Mouse (Mus musculus): ENCODE measurements at regions not wholly inside any gene's neighbourhood (a gene's known extent, or its start where the extent isn't known, plus 50 kb on each side); places are given as distances from the start of the nearest gene placed in this dataset.

DNA sequence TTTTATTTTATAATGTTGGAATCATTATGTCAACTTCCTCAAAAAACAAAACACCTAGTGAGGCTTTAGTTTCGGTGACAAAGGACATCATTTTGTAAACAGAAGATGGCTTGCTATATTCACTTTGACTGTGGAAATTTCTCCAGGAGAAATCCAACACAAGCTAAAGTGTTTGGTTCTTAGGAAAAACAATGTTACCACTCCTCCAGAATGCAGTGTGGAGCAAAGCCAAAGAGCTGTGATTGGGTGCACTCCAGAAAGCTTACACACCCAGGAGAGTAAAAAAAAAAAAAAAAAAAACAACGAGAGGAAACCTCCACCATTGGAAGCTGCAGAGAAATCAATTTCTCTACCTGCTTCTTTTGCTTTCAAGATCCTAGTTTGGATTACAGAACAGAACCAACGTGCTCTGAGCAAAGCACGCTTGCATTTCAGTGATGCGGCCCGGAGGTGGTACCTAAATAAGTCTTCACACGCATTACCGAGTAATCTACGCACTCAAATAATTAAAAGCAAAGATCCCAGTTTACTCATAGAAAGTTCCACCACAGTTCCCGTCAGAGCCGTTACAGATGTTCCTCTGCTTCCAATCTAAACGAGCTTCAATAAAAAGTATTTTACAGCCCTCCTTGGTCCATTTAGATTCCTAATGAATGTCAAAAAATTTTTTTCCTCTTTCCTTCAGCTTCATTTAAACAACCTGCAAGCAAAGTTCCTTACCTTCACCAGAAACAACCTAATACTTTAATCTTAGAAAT, 199.5 kb upstream of the Gk2 start:
- no peak for DNase-seq (ENCODE audit: low spot score in 2 of 2)

DNA sequence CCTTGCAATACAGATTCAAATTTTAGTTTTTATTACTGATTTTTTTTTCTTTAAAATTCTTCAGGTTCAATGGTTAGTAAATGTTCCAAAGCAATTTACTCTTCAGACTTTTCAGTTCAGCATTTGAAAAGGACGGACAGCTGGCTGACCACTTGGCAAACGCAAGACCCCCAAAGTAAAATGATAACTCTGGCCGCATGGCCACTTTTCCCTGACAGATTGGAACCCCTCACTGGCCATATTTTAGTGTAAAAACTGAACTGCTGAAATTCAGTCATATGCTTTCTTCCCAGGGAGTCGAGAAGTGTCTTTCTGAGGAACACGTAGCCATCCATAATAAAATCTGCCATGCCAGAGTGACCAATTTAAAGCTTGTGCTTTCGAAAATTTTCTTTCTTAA, 198.4 kb upstream of the Gk2 start:
- no peak for DNase-seq (ENCODE audit: low spot score in 2 of 2)

DNA sequence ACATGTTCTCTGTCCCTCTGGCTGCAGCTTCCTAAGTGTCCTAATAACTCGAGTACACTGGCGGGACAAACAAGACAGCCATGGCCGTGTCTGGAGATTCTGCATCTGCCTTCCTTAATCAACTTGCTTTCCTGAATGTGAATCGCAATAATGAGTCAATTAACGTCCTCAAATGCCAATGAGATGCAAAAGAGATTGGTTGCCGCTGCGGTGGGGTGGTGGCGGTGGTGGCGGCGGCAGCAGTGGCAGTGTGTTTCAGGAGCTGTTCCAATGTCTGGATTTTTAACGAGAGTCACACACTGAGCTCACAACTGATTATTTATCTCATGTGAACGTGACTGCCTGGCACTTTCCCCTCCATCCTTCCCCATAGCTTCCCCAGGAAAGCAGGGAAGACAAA, 197.6 kb upstream of the Gk2 start:
- no peak for DNase-seq (ENCODE audit: low spot score in 2 of 2)

DNA sequence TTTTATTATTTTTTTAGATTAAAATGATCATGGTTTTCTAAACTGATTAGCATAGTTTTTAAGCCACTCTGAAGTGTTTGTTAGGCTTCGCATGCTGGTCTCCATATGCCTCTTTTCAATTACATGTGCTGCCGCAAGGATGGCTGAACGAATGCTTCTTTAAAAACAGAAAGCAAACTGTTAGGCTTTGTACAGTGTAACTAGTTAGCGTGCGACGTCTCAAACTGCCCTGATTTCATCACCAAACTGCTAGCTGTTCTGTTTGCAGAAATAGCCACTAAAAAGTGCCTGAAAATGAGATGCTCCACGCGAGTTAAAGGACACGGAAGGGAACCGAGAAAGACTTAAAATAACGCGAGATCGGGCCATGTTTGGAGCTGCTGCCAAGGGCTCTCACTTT, 185.4 kb upstream of the Gk2 start:
- DNase-seq (ENCODE audit: low spot score in 2 of 2) = peak in 1 of 2 experiments; percentile 28

DNA sequence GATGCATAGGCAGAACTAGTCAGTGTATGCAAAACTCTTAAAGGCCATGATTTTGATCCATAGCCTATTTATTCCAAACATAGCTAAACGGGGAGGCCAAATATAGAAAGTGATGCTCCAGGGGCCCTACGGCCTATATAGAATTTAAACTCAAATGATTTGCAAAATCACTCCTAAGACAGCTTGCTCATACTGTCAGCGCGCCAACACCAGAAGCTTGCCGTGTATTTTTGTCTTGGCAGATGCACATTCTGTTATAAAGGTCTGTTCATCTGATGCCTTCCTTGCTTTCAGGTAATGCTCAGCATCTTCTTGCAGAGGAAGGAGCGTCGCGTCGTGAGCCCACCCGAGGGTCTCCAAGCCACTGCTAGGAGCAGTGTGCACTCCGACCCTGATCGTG, 184.8 kb upstream of the Gk2 start:
- peak; percentile 18 to 77 for DNase-seq (ENCODE audit: low spot score in 2 of 2)

DNA sequence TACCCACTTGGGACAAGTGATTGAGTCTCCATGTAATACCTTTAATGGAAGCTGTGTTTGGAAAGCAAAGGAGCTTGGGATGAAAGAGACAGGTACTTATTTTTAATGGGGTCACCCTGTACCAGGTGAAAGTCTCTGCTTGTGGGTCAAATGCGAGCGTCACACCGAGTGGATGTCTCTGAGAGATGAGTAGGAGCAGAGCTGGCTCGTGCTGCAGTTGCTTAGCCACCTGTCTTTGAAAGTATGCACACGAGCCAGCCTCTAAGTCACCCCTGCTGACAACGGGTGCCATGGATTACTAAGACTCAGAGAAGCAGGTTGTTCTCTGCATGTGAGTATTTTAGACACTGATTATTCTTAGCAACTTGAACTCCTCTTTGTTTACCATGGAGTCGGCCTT, 179.5 kb upstream of the Gk2 start:
- DNase-seq (ENCODE audit: low spot score in 2 of 2) = no peak

DNA sequence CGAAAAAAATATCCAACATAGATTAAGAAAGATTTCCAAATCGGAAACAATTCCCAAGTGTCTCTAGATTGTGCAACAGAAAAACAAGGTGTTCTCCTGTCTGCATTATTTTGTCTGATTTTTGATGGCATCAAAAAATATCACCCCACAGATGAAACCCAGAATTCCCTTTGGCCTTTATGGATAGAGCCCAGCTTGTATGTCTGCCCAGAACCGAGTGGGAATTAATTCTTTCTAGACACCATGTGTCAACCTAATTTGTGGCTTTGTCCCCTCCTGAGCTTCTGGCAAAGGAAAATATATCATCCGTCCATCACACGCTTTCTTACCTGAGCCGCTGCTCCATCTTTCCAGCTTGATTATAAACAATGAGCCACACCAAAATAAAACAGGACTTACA, 176.9 kb upstream of the Gk2 start:
- no peak for DNase-seq (ENCODE audit: low spot score in 2 of 2)

DNA sequence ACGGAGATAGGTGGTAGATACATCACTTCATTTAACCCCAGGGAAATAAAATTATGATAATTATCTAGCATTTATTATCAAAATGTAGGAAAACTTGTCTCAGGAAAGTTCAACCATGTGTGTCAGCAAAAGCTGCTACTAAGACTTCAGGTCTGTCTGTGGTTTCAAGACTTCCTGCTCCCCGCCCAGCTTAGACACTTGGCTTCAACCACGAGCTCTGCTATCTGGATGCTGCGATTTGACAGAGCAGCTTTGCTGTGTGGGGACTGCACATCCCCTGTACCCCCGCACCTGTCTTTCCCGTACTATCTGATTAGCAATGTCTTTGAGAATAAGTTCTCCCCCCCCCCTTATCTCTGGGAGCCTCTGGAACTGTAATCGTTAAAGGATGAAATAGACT, 176.0 kb upstream of the Gk2 start:
- no peak for DNase-seq (ENCODE audit: low spot score in 2 of 2)

DNA sequence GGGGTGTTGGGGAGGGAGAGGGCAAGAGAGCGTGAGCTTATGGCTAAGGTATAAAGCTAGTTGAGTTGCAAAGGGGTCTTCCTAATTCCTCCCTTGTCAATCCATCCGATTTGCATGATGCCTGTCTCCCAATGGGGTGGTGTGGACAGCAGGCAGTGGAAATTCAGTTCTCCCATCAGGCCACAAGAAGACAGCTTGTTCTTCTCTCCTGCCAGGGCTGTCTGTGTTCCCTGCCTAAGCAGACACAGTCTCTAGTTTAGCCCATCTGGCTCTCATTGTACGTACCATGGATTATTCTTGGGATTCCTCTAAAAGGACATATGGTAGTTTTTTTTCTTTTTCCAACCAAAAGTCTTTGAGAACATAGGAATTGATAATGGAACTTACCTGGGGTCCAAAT, 168.4 kb upstream of the Gk2 start:
- no peak for DNase-seq (ENCODE audit: low spot score in 2 of 2)

DNA sequence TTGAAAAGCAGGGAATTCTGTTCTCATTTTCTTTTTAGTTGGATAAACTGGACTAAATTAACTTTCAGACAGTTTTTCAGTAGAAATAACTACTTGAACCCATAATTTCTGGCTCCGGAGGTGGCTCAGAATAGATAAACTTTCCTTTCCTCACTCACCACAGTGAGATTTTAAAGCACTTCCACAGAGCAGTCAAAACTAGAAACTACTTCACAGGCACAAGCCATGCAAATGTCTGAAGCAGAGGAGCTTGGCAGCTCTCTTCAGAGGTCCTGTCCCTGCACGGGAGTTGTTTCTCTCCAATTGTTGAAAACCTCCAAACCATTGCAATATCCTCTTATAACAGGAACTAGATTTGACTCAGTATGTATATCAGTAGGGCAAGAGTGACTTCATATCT, 163.1 kb upstream of the Gk2 start:
- no peak for DNase-seq (ENCODE audit: low spot score in 2 of 2)

DNA sequence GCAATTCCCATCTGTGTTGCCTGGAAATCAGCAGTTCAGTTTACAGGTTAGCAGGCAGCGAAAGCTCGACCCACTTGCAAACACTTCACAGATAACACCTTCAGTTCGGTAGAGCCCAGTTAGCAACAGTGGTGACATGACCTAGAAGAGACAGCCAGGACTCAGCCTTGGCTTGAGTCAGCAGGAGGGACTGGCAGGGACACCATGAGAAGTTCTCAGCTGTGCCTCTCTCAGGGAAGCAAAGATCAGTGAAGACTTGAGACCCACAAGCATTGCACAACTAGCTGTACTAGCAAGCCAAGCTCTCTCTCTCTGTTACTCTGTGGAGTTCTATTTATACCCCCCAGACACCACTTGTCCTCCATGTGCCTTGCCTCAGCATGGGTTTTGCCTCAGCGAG, 161.6 kb upstream of the Gk2 start:
- DNase-seq (ENCODE audit: low spot score in 2 of 2) = no peak

DNA sequence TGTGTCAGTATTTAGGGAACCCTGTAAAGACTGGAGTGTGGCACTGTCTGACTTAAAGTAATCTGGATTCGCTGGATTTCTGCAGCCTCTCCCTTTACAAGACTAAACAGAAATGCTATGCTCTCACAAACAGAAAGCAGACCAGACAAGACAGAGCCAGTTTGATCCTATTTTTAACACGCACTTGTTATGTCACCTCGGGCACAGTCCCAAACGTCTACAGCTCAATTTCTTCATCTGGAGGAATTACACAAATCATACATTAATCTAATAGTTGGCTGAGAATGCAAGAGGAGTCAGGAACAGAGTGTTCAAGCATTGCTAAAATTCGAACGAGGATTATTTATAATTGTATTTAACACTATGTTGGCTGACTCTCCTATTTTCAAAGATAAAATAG, 145.4 kb upstream of the Gk2 start:
- DNase-seq (ENCODE audit: low spot score in 2 of 2) = no peak

DNA sequence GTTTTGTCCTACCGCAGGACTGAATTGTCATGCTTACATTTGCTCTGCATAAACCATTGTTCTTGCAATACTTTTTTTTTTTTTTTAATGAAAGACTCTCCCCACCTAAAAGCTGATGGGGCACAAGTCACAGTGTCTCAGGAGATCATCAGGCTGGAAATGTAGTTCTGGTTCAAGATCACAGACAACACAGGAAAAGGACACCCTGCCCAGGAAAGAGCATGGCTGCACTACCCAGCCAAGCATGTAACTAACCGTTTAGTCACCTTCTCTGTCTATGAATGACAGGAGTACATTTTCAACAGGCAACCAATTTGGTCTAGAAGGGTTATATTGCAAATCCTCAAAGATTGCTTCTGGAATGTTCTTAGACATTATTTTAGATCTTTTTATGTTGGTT, 144.6 kb upstream of the Gk2 start:
- DNase-seq (ENCODE audit: low spot score in 2 of 2) = no peak

DNA sequence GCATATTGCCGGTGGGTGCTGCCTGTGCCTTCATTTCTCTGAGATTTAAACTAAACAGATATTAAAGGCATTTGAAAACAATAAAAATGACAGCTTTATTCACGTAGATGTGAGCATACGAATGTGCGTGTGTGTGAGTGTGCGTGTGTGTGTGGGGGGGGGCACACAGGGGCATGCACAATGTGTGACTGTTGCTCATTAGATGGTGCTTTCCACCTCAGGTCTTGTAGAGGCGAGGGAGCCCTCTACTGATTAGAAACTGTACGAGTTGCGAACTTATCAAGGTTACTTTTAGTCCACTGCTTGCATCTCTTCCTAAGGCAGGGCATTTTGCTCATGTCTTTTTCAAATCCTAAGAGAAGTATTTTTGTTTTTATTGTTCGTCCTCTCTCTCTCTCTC, 141.9 kb upstream of the Gk2 start:
- DNase-seq (ENCODE audit: low spot score in 2 of 2) = no peak

DNA sequence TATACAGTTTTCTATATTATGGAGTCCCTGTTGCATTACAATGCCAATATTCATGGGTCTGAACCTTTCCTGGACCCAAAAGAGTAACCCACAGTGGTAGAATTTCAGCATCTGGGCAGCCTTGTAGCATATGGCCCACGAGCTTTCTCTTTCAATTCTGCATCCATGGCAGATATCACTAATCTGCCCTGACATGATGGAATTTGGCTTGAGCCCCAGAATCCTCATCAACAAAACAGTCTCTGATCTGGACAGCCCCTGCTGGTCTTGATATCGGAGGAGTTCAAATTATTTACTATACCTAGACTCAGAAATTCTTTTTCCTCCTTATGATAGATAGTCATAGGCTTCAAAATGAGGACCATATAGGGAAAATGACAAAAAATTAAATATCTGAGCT, 139.1 kb upstream of the Gk2 start:
- no peak for DNase-seq (ENCODE audit: low spot score in 2 of 2)

DNA sequence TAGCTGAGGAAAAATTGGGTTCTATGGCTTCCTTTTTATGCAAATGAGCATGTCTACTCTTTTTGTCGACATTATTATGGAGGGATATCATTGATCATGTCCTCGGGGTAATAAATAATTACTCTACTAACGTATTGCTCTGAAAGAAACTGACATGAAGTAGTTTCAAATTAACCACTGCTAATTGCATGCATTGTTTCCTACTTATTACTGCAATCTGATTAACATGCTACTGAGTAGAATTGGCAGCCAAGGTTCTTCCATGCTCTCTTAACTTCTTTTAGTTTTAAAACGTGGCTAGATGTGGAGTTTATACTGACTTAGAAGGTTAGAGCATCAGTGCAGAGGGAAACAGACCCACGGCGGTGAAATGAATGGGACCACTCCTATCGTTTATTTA, 137.3 kb upstream of the Gk2 start:
- no peak for DNase-seq (ENCODE audit: low spot score in 2 of 2)

DNA sequence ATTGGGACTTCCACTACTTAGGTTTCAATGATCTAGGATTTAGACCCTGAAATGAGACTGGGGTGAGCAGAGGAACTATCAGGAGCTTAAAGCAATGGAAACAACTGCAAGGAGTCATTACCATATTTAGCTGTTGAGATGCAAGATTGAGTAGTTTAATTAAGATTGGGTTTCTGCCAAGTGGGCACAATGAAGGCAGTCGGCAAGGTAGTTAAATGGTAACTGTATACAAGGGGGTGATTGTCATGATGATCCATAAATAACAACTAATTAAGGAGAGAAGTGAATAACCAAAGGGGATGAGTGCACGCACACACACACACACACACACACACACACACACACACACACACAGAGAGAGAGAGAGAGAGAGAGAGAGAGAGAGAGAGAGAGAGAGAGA, 125.7 kb upstream of the Gk2 start:
- no peak for DNase-seq (ENCODE audit: low spot score in 2 of 2)

DNA sequence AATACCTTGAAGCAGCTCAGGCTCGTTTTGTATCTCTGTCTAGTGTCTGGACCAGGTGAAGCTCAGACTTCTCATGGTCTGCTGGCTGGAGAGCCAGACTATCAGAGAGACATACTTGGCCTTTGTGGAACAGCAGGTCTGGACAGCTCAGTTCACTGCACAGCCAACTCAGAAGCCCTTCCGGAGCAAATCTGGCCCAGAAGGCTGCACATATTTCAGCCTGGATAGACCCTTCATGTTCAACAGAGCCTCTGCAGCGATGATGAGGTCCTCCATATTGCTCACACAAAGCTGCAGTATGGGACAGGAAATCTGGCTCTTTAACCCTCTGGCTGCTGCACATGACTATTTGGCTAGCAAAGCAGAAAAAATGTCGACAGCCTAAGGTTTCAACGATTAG, 108.7 kb upstream of the Gk2 start:
- no peak for DNase-seq (ENCODE audit: low spot score in 2 of 2)

DNA sequence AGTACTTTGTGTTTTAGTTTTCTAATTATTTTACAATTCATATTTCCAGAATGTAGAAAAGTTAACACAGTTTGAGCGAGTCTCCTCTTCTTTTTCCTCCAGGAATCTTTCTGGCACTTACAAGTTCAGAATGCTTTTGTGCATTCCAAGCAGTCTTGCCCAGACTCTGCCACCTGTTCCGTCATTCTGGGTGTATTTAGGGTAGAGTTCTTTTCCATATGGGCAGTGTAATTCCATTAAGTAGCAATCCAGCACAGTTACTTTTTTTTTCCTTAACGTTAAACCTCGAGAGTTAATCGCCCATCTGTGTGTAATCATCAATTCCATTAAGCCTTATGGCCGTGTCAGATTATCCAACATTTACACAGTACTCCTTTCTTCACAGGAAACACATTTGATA, 106.9 kb upstream of the Gk2 start:
- DNase-seq (ENCODE audit: low spot score in 2 of 2) = no peak

DNA sequence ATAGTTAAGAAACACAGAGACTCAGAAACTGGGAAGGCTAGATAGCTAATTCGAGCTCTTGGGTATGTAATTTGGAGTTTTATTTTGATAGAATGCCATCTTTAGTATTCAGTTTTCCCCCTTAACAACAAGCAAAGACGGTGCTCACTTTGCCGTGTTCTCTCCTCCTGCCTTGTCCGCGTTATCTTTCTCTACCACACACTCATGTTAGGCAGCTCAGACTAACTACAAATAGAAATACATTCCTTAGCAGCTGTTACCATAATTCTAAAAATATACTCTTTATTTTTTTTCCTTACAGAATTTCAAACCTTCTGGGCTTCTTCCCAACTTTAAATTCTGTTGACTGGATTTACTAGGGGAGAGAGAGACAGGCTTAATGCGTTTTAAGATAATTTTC, 97.5 kb upstream of the Gk2 start:
- DNase-seq (ENCODE audit: low spot score in 2 of 2) = no peak

DNA sequence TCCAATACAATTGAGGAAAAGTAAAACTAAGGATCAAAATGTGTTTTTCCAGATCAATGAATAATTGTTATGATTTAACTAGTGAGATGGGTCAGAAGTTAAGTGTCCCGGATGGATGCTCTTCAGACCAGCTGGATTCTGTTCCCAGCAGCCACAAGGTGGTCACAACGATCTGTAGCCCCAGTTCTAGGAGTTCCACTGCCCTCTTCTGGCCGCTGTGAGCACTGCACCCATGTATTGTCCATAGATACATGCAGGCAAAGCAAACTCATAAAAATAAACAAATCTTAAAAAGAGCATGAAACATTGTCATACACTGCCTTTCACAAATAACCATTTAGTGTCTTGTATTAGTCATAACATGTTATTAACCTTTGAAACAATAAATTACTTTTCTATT, 96.3 kb upstream of the Gk2 start:
- DNase-seq (ENCODE audit: low spot score in 2 of 2) = no peak

DNA sequence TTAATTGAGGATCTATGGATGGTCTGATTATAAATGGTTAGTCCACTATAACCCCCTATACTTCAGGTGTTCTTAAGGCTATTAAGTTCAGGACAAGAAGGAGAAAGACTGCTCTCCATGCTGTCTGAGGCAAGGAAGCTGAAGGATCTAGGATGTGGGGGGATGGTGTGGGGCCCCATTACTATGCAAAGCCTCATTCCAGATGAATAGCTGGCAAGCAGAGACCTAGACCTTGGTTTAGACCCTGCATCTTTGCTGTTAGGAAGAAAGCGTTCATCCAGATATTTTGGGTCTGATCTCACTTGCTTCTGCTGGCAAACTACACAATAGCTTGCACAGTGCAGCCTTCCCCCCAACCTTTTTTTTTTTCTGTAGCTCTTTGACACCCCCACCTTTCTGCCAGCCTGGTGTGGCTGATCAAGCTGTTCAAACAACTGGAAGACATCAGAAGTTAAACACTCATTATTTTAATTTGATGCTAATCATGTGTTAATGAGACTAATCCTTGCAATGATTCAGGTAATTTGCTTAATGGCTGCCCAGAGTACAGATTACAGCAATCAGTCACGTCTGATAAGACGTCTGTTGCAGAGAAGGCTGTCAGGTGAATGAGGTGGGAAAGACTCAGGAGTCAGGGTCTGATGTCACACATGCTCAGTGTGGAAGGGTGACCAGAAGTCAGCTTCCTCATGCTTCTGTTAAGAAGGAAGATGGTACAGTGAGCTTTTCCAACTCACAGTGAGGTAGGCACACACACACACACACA, 80.9 kb upstream of the Gk2 start:
- no peak for DNase-seq (ENCODE audit: low spot score in 2 of 2)

DNA sequence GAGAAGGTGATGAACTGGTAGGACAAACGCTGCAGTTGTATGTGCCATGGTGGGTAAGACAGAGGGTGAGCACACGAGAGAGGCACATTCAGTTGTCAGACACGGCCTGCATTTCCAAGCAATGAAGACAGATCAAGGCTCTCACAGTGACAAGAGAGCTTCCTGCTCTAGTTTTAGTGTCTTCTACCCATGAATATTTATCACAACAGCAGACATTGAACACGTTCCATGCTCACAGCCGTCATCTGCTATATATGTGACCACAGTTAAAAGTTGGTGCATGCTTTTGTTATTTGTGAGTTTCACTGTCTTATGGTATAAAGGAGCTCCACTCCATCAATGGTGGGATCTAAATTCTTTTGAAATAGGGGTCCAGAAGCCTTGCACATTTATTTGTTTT, 76.9 kb upstream of the Gk2 start:
- DNase-seq (ENCODE audit: low spot score in 2 of 2) = no peak
